Mouse (Mus musculus): ENCODE measurements around the gene Tsr2. TPM values are rescaled to one million over a fixed set of nuclear protein-coding genes. Genes with fewer than 3 reads are reported as not detected.

The Tsr2 gene
- polyA plus RNA-seq, 1 experiment from 2014 or later, result 31.6 TPM

GRCm38 (mm10) chrX:151066071-151066666 lies 30.2 kb downstream of the Tsr2 start:
- Histone ChIP-seq H3K4me1 (replicated peaks) (no peaks in the 10 kb centered on the region), H3K36me3 (peaks cover 33% of the 10 kb centered on the region), H3K4me3 (no peak overlapping the region), H3K9me3 (no peaks in the 10 kb centered on the region), H3K27ac (no peak overlapping the region), H3K27me3 (no peaks in the 10 kb centered on the region), H3K9ac (no peak overlapping the region), H3K4me2 (no peak overlapping the region)
- 91% methylated on average over 7 of the region's 7 CpGs for WGBS
- ATAC-seq (ENCODE audit: low FRiP score), result no peak

GRCm38 (mm10) chrX:151061615-151062299 lies 34.6 kb downstream of the Tsr2 start:
- no peaks in the 10 kb centered on the region for H3K9me3 ChIP-seq
- H3K36me3 ChIP-seq, result peaks cover 2% of the 10 kb centered on the region; the same call in 1 of the 2 replicates
- H3K4me3 ChIP-seq, result no peak overlapping the region
- no peak overlapping the region for H3K27ac ChIP-seq
- H3K9ac ChIP-seq, result no peak overlapping the region
- no peak overlapping the region for H3K4me2 ChIP-seq
- no peaks in the 10 kb centered on the region for H3K4me1 ChIP-seq (replicated peaks)
- WGBS, result 80% methylated on average over 3 of the region's 3 CpGs
- H3K27me3 ChIP-seq, result no peaks in the 10 kb centered on the region
- ATAC-seq (ENCODE audit: low FRiP score), result no peak

GRCm38 (mm10) chrX:151059346-151059745 lies 37.0 kb downstream of the Tsr2 start:
- H3K27me3 ChIP-seq, result no peaks in the 10 kb centered on the region
- no peak overlapping the region for H3K4me2 ChIP-seq
- no peak overlapping the region for H3K4me3 ChIP-seq
- no peaks in the 10 kb centered on the region for H3K36me3 ChIP-seq
- no peak overlapping the region for H3K9ac ChIP-seq
- H3K4me1 ChIP-seq (replicated peaks), result peaks cover 4% of the 10 kb centered on the region
- ATAC-seq (ENCODE audit: low FRiP score), result no peak
- 86% methylated on average over 1 of the region's 1 CpGs for WGBS
- H3K27ac ChIP-seq, result no peak overlapping the region
- H3K9me3 ChIP-seq, result no peaks in the 10 kb centered on the region

GRCm38 (mm10) chrX:151055559-151055958 lies 40.8 kb downstream of the Tsr2 start:
- 9% methylated on average over 1 of the region's 1 CpGs for WGBS
- Histone ChIP-seq H3K27me3 (no peaks in the 10 kb centered on the region), H3K4me2 (no peak overlapping the region), H3K4me3 (no peak overlapping the region), H3K4me1 (replicated peaks) (peaks cover 15% of the 10 kb centered on the region), H3K9me3 (no peaks in the 10 kb centered on the region), H3K9ac (no peak overlapping the region), H3K36me3 (no peaks in the 10 kb centered on the region), H3K27ac (no peak overlapping the region)
- ATAC-seq (ENCODE audit: low FRiP score), result no peak

- H3K27ac ChIP-seq, result no peak overlapping the region
- H3K4me3 ChIP-seq, result no peak overlapping the region
- H3K4me2 ChIP-seq, result no peak overlapping the region
Measured at GRCm38 (mm10) chrX:151054489-151054888, 41.9 kb downstream of the Tsr2 start.

DNA sequence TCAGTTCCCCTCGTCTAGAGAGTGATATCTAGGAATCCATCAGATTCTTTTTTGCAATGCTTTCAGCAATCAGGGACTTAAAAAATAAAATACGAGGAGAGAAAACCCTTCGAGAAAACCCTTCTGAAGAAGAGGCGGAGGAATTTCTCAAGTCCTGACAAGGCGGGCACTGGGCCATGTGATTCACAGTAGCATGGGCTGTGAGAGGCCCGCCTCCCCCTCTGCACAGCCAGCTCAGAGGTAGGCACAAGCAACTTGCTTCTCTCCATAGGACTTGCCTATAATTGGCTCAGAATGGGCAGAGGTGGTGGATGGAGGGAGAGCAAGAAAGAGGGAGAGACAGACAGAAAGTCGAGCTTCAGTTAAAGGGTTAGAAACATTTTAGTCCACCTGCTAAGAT lies 46.0 kb downstream of the Tsr2 start:
- H3K9me3 ChIP-seq, result no peaks in the 10 kb centered on the region; the same call in 1 of the 2 replicates
- no peak overlapping the region for H3K27ac ChIP-seq
- H3K4me1 ChIP-seq (replicated peaks), result peaks cover 37% of the 10 kb centered on the region
- 67% methylated on average over 7 of the region's 7 CpGs for WGBS
- H3K9ac ChIP-seq, result no peak overlapping the region
- H3K4me2 ChIP-seq, result peak overlapping the region; percentile 68
- H3K27me3 ChIP-seq, result no peaks in the 10 kb centered on the region
- no peaks in the 10 kb centered on the region for H3K36me3 ChIP-seq
- H3K4me3 ChIP-seq, result no peak overlapping the region
- ATAC-seq (ENCODE audit: low FRiP score), result no peak

More at GRCm38 (mm10) chrX:151054489-151054888, 41.9 kb downstream of the Tsr2 start:
- Histone ChIP-seq H3K27me3 (no peaks in the 10 kb centered on the region), H3K4me1 (replicated peaks) (peaks cover 24% of the 10 kb centered on the region), H3K9me3 (no peaks in the 10 kb centered on the region), H3K9ac (no peak overlapping the region), H3K36me3 (no peaks in the 10 kb centered on the region)
- no CpG with 5 or more reads among the region's 6 CpGs for WGBS
- no peak; the same call in 1 of the 2 replicates for ATAC-seq (ENCODE audit: low FRiP score)

- H3K9ac ChIP-seq, result 0 out of 2 replicates have a peak overlapping the region, but pooled peaks have one; percentile 89
- 50% methylated on average over 8 of the region's 8 CpGs for WGBS
- peak overlapping the region; percentile 70; the same call in 1 of the 2 replicates for H3K4me3 ChIP-seq
- ATAC-seq (ENCODE audit: low FRiP score), result no peak
- H3K9me3 ChIP-seq, result no peaks in the 10 kb centered on the region; the same call in 1 of the 2 replicates
- peaks cover 37% of the 10 kb centered on the region for H3K4me1 ChIP-seq (replicated peaks)
- peak overlapping the region; percentile 68 for H3K4me2 ChIP-seq
- no peak overlapping the region for H3K27ac ChIP-seq
- no peaks in the 10 kb centered on the region for H3K36me3 ChIP-seq
- no peaks in the 10 kb centered on the region for H3K27me3 ChIP-seq
Measured at GRCm38 (mm10) chrX:151049661-151050215, 46.6 kb downstream of the Tsr2 start.

GRCm38 (mm10) chrX:151047431-151048058 lies 48.8 kb downstream of the Tsr2 start:
- peak; percentile 54; the same call in 1 of the 2 replicates for ATAC-seq (ENCODE audit: low FRiP score)
- peak overlapping the region; percentile 70 for H3K4me3 ChIP-seq
- H3K4me2 ChIP-seq, result peak overlapping the region; percentile 68
- peak overlapping the region; percentile 89 for H3K9ac ChIP-seq
- no peaks in the 10 kb centered on the region for H3K27me3 ChIP-seq
- no peaks in the 10 kb centered on the region; the same call in 1 of the 2 replicates for H3K9me3 ChIP-seq
- no peaks in the 10 kb centered on the region for H3K36me3 ChIP-seq
- WGBS, result 20% methylated on average over 35 of the region's 56 CpGs
- peaks cover 30% of the 10 kb centered on the region for H3K4me1 ChIP-seq (replicated peaks)
- peak overlapping the region; percentile 91 for H3K27ac ChIP-seq

DNA sequence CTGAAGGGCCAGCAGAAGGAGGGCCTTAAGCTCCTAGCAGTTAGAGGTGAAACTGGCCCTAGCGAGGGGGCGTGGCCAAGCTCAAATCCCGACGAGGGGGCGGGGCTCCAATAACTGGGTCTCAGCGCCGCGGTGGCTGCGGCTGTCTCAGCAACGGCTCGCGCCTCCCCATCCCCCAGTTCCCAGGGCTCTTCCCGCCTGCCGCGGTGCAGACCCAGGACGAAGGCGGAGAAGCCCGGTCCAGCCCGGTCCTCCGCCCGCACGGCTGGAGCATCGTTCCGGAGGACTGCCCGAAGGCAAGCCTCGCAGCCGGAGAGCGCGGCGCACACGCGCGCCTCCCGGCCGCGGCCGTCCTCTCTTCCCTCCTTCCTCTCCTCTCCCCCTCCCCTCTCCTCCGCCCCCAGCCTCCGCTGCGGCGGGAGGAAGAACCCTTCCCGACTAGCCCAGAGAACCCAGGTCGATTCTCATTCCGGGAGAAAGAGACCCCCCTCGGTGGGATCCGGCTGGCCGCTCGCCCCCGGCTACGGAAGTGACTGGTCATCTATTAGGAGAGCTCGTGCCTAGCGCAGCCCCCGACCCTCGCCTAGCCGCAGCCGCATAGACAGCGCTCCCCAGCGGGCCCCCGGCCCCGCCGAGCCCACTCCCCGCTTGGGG lies 49.4 kb downstream of the Tsr2 start:
- H3K36me3 ChIP-seq, result no peaks in the 10 kb centered on the region
- WGBS, result 27% methylated on average over 39 of the region's 62 CpGs
- H3K27me3 ChIP-seq, result no peaks in the 10 kb centered on the region
- H3K9me3 ChIP-seq, result no peaks in the 10 kb centered on the region; the same call in 1 of the 2 replicates
- H3K4me3 ChIP-seq, result peak overlapping the region; percentile 70
- peak overlapping the region; percentile 91 for H3K27ac ChIP-seq
- peak; percentile 94 for ATAC-seq (ENCODE audit: low FRiP score)
- H3K4me1 ChIP-seq (replicated peaks), result peaks cover 30% of the 10 kb centered on the region
- H3K9ac ChIP-seq, result peak overlapping the region; percentile 89
- H3K4me2 ChIP-seq, result peak overlapping the region; percentile 68

DNA sequence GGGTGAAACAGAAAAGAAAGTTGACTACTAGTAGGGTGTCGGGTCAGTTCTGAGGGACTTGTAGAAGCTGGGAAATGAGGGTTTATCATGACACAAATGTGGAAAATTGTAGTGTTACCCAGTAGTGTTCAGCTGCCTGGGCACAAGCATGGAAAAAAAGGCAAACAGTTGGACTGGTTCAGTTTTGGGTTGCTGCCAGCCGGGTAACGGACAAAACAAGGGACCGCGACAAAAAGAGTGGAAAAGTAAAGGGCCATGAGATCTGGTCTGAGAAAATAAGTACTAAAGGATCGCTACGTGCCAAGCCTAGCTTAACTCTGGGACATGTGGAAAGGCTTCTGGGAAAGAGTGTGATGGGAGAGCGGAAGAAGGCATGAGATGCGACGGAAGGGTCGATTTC lies 50.0 kb downstream of the Tsr2 start:
- peak overlapping the region; percentile 91 for H3K27ac ChIP-seq
- H3K27me3 ChIP-seq, result no peaks in the 10 kb centered on the region
- H3K4me1 ChIP-seq (replicated peaks), result peaks cover 30% of the 10 kb centered on the region
- H3K4me3 ChIP-seq, result peak overlapping the region; percentile 70
- no peaks in the 10 kb centered on the region; the same call in 1 of the 2 replicates for H3K9me3 ChIP-seq
- 47% methylated on average over 11 of the region's 11 CpGs for WGBS
- H3K4me2 ChIP-seq, result peak overlapping the region; percentile 68
- ATAC-seq (ENCODE audit: low FRiP score), result no peak
- no peaks in the 10 kb centered on the region for H3K36me3 ChIP-seq
- H3K9ac ChIP-seq, result no peak overlapping the region

DNA sequence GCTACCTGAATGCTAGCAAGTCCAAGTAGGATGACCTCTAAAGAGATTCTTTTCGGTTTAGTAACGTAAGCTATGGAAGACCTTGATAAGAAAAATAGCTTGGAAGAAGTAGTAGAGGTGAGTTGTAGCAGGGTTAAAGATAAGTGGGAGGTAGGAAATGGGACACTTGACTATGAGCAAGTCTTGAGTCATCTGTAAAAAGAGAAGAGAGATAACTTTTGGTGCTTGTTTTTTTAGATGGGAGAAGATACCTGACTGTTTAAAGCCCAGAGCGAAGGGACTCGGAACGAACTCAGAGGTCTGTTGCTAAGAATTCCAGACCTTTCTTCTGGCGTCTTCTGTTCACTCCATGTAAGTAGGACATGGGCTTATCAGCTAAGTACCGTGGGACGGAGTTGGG lies 50.5 kb downstream of the Tsr2 start, which contains the start of gene Fgd1:
Gene Fgd1, plus strand, starts transcription at position 301 of the 400 bp plus-strand sequence.
- 97% methylated on average over 8 of the region's 8 CpGs for WGBS

More for the DNA sequence above, 50.5 kb downstream of the Tsr2 start, which contains the start of gene Fgd1:
- peak within 1 kb of the TSS; percentile 89 for H3K9ac ChIP-seq
- no peak for ATAC-seq (ENCODE audit: low FRiP score)
- peak within 1 kb of the TSS; percentile 91 for H3K27ac ChIP-seq
- peak within 1 kb of the TSS; percentile 68 for H3K4me2 ChIP-seq
- no peaks in the 10 kb centered on the region; the same call in 1 of the 2 replicates for H3K9me3 ChIP-seq
- no peaks in the 10 kb centered on the region for H3K36me3 ChIP-seq
- H3K27me3 ChIP-seq, result no peaks in the 10 kb centered on the region
- peak within 1 kb of the TSS; percentile 70 for H3K4me3 ChIP-seq
- H3K4me1 ChIP-seq (replicated peaks), result peaks cover 27% of the 10 kb centered on the region

Data from hindbrain, embryonic 13.5 days (tissue).